Mouse (Mus musculus): ENCODE data around the gene Ifna1.
A peak's percentile ranks its signal among the peaks of the same experiment; 100 is the strongest.

The Ifna1 gene

GRCm38 (mm10) chr4:88865011-88865569, 15.2 kb downstream of the Ifna1 start:
- TF ChIP-seq CTCF (conservative IDR thresholded peaks at IDR 0.05; ENCODE audit: low read length) (no peak), POU5F1 (IDR thresholded peaks at IDR 0.05; ENCODE audit: borderline replicate concordance, low read length) (no peak), NANOG (IDR thresholded peaks at IDR 0.05; ENCODE audit: borderline replicate concordance, low read length) (no peak)
- no peak overlapping the region for H3K4me3 ChIP-seq (replicated peaks; ENCODE audit: low read length)
- H3K4me1 ChIP-seq (replicated peaks; ENCODE audit: low read depth, low read length) = peaks cover 56% of the 10 kb centered on the region
- peaks cover 29% of the 10 kb centered on the region for H3K27me3 ChIP-seq (ENCODE audit: insufficient read depth, low read length)
- H3K36me3 ChIP-seq (ENCODE audit: insufficient read depth, low read length) = no peaks in the 10 kb centered on the region
- no peaks in the 10 kb centered on the region for H3K9me3 ChIP-seq (ENCODE audit: low read length)

DNA sequence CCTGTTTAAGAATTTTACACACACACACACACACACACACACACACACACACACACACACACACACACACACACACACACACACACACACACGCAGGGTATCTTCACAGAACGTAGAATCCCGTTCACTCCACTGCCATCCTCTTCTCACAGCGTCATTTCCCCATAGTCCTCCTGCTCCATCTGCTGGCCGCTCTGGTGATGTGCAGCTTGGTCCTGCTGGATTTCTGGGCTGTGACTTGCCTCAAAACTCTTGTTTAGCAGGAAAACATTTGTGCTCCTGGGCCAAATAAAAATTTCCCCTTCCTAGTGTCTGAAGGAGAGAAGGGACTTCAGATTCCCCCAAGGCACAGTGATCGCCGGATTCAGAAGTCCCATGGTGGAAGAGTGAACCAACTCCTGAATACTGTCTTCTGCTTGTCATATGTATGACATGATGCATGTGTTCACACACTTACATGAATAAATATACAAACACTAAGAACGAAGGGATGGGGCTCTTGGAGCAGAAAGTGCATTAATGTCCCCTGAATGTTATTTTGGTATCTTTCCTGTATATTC, 17.6 kb downstream of the Ifna1 start:
- peak overlapping the region; percentile 76 for H3K4me3 ChIP-seq (replicated peaks; ENCODE audit: low read length)
- no peaks in the 10 kb centered on the region for H3K36me3 ChIP-seq (ENCODE audit: insufficient read depth, low read length)
- TF ChIP-seq POU5F1 (IDR thresholded peaks at IDR 0.05; ENCODE audit: borderline replicate concordance, low read length) (no peak), CTCF (conservative IDR thresholded peaks at IDR 0.05; ENCODE audit: low read length) (peak; percentile 94)
- peaks cover 30% of the 10 kb centered on the region for H3K27me3 ChIP-seq (ENCODE audit: insufficient read depth, low read length)
- H3K9me3 ChIP-seq (ENCODE audit: low read length) = no peaks in the 10 kb centered on the region
- peaks cover 40% of the 10 kb centered on the region for H3K4me1 ChIP-seq (replicated peaks; ENCODE audit: low read depth, low read length)

- Histone ChIP-seq H3K4me1 (replicated peaks; ENCODE audit: low read depth, low read length) (peaks cover 32% of the 10 kb centered on the region), H3K27me3 (ENCODE audit: insufficient read depth, low read length) (peaks cover 30% of the 10 kb centered on the region), H3K4me3 (replicated peaks; ENCODE audit: low read length) (peak overlapping the region; percentile 76), H3K9me3 (ENCODE audit: low read length) (no peaks in the 10 kb centered on the region), H3K36me3 (ENCODE audit: insufficient read depth, low read length) (no peaks in the 10 kb centered on the region)
- TF ChIP-seq POU5F1 (IDR thresholded peaks at IDR 0.05; ENCODE audit: borderline replicate concordance, low read length) (no peak), CTCF (conservative IDR thresholded peaks at IDR 0.05; ENCODE audit: low read length) (no peak), NANOG (IDR thresholded peaks at IDR 0.05; ENCODE audit: borderline replicate concordance, low read length) (no peak)
These were observed 18.3 kb downstream of the Ifna1 start for GRCm38 (mm10) chr4:88867926-88868911.

DNA sequence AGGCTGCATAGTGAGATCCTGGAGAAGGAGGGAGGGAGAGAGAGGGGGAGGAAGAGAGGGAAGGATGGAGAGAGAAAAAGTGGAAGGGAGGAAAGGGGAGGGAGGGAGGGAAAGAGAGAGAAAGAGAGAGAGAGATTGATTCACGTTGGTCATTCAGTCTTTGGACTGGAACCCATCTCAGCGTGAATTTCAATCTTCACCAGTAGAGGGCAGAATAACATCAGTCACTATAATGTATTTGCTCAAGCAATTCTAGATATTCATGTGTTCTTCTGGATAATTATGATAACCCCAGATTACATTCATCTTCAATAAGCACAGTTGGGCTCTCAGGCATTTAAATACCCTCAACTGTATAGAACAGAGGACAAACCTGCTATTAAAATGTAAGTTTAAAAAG, 22.8 kb downstream of the Ifna1 start:
- peaks cover 14% of the 10 kb centered on the region for H3K4me1 ChIP-seq (replicated peaks; ENCODE audit: low read depth, low read length)
- H3K36me3 ChIP-seq (ENCODE audit: insufficient read depth, low read length) = no peaks in the 10 kb centered on the region
- no peak overlapping the region for H3K4me3 ChIP-seq (replicated peaks; ENCODE audit: low read length)
- peaks cover 20% of the 10 kb centered on the region for H3K27me3 ChIP-seq (ENCODE audit: insufficient read depth, low read length)
- TF ChIP-seq NANOG (IDR thresholded peaks at IDR 0.05; ENCODE audit: borderline replicate concordance, low read length) (no peak), POU5F1 (IDR thresholded peaks at IDR 0.05; ENCODE audit: borderline replicate concordance, low read length) (no peak), CTCF (conservative IDR thresholded peaks at IDR 0.05; ENCODE audit: low read length) (peak; percentile 48)
- no peaks in the 10 kb centered on the region for H3K9me3 ChIP-seq (ENCODE audit: low read length)

GRCm38 (mm10) chr4:88875435-88876095, 25.7 kb downstream of the Ifna1 start:
- Histone ChIP-seq H3K4me3 (replicated peaks; ENCODE audit: low read length) (no peak overlapping the region), H3K27me3 (ENCODE audit: insufficient read depth, low read length) (peaks cover 7% of the 10 kb centered on the region), H3K4me1 (replicated peaks; ENCODE audit: low read depth, low read length) (0 out of 2 replicates have a peak, but pooled peaks cover 4% of the 10 kb centered on the region), H3K36me3 (ENCODE audit: insufficient read depth, low read length) (no peaks in the 10 kb centered on the region), H3K9me3 (ENCODE audit: low read length) (no peaks in the 10 kb centered on the region)
- no peak for TF ChIP-seq CTCF (conservative IDR thresholded peaks at IDR 0.05; ENCODE audit: low read length)
- no peak for TF ChIP-seq NANOG (IDR thresholded peaks at IDR 0.05; ENCODE audit: borderline replicate concordance, low read length)
- no peak for TF ChIP-seq POU5F1 (IDR thresholded peaks at IDR 0.05; ENCODE audit: borderline replicate concordance, low read length)

DNA sequence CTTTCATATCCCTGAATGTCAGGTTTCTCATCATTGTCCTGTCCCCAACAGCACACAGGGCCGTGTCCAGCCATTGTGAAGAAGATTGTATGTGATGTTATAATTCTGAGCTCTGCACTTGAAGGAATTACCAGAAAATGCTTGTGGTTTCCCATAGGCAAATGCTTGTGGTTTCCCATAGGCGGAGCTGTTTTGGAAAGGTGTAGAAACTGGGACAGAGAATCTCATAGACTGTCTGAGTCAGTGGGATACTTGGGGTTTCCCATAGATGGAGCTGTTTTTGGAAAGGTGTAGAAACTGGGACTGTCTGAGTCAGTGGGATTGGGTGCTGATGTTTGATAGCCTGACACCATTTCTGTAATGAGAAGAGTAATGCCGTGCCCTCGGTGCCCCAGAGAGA, 26.6 kb downstream of the Ifna1 start:
- no peaks in the 10 kb centered on the region for H3K9me3 ChIP-seq (ENCODE audit: low read length)
- TF ChIP-seq CTCF (conservative IDR thresholded peaks at IDR 0.05; ENCODE audit: low read length) (0 out of 2 replicates have a peak, but pooled peaks have one; percentile 15), POU5F1 (IDR thresholded peaks at IDR 0.05; ENCODE audit: borderline replicate concordance, low read length) (no peak)
- peaks cover 5% of the 10 kb centered on the region; the same call in 1 of the 2 replicates for H3K27me3 ChIP-seq (ENCODE audit: insufficient read depth, low read length)
- no peaks in the 10 kb centered on the region for H3K36me3 ChIP-seq (ENCODE audit: insufficient read depth, low read length)
- H3K4me3 ChIP-seq (replicated peaks; ENCODE audit: low read length) = no peak overlapping the region
- H3K4me1 ChIP-seq (replicated peaks; ENCODE audit: low read depth, low read length) = 0 out of 2 replicates have a peak, but pooled peaks cover 4% of the 10 kb centered on the region

GRCm38 (mm10) chr4:88878246-88878645, 28.4 kb downstream of the Ifna1 start:
- no peak for TF ChIP-seq POU5F1 (IDR thresholded peaks at IDR 0.05; ENCODE audit: borderline replicate concordance, low read length)
- TF ChIP-seq CTCF (conservative IDR thresholded peaks at IDR 0.05; ENCODE audit: low read length) = no peak
- no peak for TF ChIP-seq NANOG (IDR thresholded peaks at IDR 0.05; ENCODE audit: borderline replicate concordance, low read length)
- H3K27me3 ChIP-seq (ENCODE audit: insufficient read depth, low read length) = peaks cover 3% of the 10 kb centered on the region; the same call in 1 of the 2 replicates

DNA sequence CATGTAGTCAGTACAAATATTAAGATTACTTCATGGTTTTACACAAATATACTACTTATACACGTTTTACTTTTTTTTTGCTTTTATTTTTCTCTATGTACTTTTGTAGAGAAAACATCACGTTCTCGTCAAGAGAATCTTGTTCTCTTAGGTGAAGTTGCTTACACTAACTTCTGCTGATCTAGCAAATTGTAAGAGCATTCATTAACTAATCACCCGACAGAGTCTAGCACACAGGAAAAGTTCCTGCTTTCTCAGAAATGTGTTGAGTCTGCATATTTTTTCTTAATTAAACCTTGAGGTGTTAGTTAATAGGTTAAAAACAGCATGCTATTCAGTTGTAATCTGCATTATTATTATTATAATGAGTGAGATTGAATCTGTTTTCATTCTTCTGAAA, 28.9 kb downstream of the Ifna1 start:
- 0 out of 2 replicates have a peak, but pooled peaks cover 4% of the 10 kb centered on the region for H3K4me1 ChIP-seq (replicated peaks; ENCODE audit: low read depth, low read length)
- TF ChIP-seq POU5F1 (IDR thresholded peaks at IDR 0.05; ENCODE audit: borderline replicate concordance, low read length) (no peak), NANOG (IDR thresholded peaks at IDR 0.05; ENCODE audit: borderline replicate concordance, low read length) (no peak), CTCF (conservative IDR thresholded peaks at IDR 0.05; ENCODE audit: low read length) (no peak)
- H3K36me3 ChIP-seq (ENCODE audit: insufficient read depth, low read length) = no peaks in the 10 kb centered on the region
- no peak overlapping the region for H3K4me3 ChIP-seq (replicated peaks; ENCODE audit: low read length)
- peaks cover 3% of the 10 kb centered on the region; the same call in 1 of the 2 replicates for H3K27me3 ChIP-seq (ENCODE audit: insufficient read depth, low read length)
- H3K9me3 ChIP-seq (ENCODE audit: low read length) = no peaks in the 10 kb centered on the region

More at GRCm38 (mm10) chr4:88878246-88878645, 28.4 kb downstream of the Ifna1 start:
- no peak overlapping the region for H3K4me3 ChIP-seq (replicated peaks; ENCODE audit: low read length)
- H3K4me1 ChIP-seq (replicated peaks; ENCODE audit: low read depth, low read length) = 0 out of 2 replicates have a peak, but pooled peaks cover 4% of the 10 kb centered on the region
- H3K36me3 ChIP-seq (ENCODE audit: insufficient read depth, low read length) = no peaks in the 10 kb centered on the region
- H3K9me3 ChIP-seq (ENCODE audit: low read length) = no peaks in the 10 kb centered on the region
